Mouse (Mus musculus) common myeloid progenitor, adult 5-6 weeks (primary cell): Measurements from ENCODE around the gene Sdf4. TPM values are rescaled to one million over a fixed set of nuclear protein-coding genes. Genes with fewer than 3 reads are reported as not detected.

Experiments
- ATAC-seq: replicated peaks from 2 replicates; pipeline ENCODE4 v1.8.0; 2016; ENCODE audit warnings: low read depth, mild to moderate bottlenecking, moderate TSS enrichment, inconsistent platforms; ENCODE audit not compliant: poor library complexity, severe bottlenecking
- total RNA-seq: library from RNA; stranded (forward); fragments of 200-1000, 187-1606 nt; gene quantifications from 2 replicates; pipeline ENCODE4 v1.2.3, GENCODE M21; 2017

The Sdf4 gene
- total RNA-seq, result 125 and 157 TPM in 2 replicates

DNA sequence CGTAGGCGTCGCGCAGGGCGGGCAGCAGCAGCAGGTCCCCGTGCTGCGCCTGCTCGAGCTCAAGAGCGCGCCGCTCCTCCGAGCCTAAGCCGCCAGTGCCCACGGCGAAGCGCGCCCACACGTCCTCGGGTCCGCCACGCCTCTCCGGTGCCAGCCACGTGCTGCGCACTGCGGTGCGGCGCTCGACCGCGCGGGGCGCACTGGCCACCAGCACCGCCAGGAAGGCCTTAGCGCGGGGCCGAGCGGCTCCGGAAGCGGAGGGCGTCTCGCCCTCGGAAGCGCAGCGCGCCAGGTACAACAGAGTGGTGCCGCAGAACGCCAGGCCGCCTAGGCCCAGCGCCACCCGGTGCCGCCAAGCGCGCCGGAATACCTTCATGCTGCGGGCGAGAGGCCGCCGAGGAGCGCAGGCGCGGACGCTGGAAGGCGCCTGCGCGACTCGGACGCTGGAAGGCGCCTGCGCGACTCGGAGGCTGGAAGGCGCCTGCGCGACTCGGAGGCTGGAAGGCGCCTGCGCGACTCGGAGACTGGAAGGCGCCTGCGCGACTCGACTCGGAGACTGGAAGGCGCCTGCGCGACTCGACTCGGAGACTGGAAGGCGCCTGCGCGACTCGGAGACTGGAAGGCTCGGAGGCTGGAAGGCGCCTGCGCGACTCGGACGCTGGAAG, at the start of gene Sdf4, which contains the start of gene B3galt6:
Sdf4 (plus strand) TSS at position 632 of the 665 bp plus-strand sequence.
B3galt6 (minus strand) TSS at position 409 of the 665 bp plus-strand sequence.
- ATAC-seq, result peak; percentile 67

DNA sequence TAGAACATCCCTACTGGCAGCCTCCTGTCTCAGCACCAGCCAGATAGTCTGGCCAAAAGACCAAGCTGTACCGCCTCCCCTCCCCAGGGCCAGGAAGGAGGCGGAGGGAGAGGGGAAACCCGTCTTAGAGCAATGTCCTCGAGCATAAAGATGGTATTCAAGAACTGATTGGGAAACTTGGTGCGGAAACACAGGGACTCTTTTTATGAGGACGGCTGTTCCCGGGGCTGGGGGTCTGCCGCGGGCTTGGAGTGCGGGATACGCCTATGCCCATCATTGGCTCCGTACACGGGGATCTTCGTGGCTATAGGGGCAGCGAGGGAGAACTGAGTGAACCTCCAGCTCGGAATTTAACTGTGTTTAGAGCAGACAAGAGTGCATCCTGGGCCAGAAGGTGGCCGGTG, 49.6 kb upstream of the Sdf4 start:
- peak; percentile 33 for ATAC-seq

DNA sequence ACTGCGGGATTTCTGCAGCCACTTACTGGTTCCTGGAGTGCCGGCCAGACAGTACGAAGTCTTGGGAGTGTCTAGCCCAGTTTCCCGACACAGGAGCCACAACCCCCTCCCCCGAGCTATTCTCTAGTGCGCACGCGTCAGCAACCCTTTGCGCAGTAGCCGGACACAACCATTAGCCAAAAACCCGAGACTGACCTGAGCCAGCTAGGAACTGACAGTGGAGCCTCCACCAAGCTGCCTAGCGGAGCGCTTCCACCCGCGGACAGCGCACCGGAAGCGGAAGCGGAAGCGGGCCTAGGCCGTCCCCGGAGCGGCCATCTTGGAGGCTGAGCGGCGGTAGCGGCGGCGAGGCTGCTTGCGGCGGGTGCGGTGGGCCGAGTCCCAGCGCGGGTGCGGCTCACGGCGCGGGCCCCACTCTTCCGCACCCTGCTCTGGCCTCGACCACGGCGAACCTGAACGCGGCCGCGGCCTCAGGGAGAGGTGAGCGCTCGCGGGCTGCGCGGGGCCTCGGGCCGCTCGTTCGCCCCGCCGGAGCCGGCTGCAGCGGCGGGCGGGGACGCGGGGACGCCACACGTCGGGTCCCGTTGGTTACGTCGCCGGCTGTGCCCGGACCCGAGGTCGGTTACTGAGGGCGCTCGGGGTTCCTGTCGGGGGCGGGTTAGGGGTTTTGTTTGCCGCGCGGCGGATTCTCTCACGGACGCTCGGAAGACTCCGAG, 49.0 kb upstream of the Sdf4 start, which contains the start of gene Ube2j2:
Ube2j2 (plus strand) TSS at position 298 of the 716 bp plus-strand sequence.
- peak; percentile 95 for ATAC-seq

DNA sequence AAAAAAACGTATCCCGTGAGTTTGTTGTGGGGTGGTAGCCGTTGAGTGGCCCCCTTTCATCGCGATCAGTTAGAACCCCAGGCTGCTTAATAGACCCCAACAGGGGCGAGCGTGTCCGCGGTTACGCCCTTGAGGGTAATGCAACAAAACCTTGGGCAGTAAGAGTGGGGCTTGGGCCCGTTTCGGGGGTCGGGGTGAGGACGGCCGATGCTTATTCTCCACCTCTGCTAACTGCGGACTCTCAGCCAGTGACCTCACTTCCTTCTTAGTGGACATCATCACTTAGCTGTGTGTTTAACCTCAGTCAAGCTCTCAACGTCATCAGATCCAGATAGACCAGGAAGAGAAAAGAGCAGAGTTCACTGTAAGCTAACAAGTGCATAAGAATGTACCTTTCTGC, 48.4 kb upstream of the Sdf4 start:
- peak; percentile 37 for ATAC-seq

DNA sequence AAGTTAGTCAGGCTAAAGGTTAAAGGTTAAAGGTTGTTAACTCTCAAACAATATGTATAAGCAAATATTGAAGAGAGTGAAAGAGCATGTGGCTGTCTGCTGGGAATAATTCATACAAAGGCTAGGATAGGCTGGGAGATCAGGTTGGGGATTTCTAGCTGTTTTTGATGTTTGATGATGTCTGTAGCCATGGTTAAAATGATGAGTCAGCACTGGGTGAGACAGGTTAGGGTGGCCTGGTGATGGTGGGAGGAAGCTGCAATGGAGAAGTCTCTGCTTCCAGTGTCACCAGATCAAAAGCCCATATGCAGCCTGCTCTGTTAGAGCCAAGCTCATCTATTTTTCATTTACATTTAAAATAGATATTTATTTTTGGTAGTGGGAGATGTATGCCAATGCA, 45.6 kb upstream of the Sdf4 start:
- ATAC-seq, result no peak

DNA sequence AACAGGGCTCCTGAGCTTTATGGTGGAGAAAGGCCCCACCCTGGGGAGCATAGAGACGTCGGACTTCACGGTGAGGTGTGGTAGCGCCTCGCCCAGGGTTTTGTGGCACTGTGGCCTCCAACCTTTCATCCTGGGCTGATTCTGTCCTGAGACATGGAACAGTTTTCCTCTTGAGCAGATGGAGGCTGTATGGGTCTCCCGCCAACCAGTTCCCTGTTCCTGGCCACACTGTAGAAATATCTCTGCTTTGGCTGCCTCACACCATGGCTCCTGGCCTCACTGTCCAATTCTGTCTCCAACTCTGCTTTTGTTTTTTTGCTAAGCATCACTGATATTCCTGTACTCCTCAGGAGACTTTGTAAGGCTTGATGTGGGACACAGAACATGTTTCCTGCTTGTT, 37.2 kb upstream of the Sdf4 start:
- ATAC-seq, result no peak

DNA sequence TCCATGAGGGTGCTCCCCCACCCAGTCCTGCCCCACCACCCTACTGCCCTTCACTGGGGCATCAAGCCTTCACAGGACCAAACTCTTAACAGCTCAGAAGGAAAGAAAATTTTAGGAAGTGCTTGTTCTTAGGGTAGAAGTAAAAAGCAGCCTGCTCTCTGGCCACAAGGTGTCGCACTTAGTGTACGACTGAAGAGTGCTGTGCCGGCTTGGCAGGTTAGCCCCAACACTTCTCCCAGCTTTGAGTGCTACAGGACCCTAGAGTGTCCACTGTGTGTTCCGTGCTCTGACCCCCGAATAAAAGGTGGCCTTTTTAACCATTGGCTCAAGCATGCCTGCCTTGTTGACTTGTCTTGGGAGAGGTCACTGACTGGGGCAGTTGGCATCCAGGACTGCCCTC, 33.4 kb upstream of the Sdf4 start:
- ATAC-seq, result peak; percentile 67

DNA sequence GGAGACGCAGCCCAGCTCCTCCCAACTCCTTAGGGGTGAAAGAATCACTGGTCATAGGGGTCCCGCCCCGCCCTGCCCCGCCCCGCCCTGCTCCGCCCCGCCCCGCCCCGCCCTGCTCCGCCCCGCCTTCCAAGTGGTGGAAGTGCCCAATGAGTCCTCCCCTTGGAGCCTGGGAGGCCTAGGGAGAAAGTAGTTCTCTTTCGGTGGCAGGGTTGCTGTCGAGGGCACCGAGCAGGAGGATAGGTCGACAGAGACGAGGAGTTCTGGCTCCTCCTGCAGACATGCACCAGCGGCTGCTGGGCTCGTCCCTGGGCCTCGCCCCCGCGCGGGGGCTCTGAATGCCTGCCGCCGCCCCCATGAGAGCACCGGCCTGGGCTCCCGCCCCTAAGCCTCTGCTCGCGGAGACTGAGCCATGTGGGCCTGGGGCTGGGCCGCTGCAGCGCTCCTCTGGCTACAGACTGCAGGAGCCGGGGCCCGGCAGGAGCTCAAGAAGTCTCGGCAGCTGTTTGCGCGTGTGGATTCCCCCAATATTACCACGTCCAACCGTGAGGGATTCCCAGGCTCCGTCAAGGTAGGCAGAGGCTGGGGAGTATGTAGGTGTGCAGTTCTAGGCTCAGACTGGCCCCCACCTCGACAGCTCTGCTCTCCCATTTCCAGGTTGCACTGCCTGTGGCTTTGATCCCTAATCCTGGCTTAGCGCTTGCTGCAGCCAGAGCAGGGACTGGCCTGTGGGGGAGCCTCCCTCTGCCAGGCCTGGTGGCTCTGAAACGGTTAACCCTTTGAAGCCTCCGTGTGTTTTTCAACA, 30.3 kb upstream of the Sdf4 start, which contains the start of gene C1qtnf12:
C1qtnf12 (plus strand) TSS at position 152 of the 805 bp plus-strand sequence.
- peak; percentile 84 for ATAC-seq

DNA sequence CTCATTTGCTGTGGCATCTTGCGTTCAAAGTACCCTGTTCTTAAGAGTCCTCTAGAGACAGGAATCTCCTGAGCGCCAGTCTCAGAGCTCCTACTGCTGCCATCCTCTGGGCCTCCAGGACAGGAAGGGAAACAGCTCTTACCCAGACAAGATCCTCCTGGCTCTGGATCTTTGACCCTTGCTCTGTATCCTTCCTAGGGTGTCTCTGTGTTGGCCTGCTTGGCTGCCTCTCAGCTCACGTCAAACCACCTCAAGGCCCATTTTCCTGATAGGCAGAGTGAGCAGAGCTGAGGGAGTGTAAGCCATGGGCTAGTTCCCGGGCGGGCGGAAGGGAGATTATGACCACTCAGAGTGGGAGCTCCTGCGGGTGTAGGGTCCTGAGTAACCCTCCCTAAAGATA, 29.6 kb upstream of the Sdf4 start:
- ATAC-seq, result no peak

DNA sequence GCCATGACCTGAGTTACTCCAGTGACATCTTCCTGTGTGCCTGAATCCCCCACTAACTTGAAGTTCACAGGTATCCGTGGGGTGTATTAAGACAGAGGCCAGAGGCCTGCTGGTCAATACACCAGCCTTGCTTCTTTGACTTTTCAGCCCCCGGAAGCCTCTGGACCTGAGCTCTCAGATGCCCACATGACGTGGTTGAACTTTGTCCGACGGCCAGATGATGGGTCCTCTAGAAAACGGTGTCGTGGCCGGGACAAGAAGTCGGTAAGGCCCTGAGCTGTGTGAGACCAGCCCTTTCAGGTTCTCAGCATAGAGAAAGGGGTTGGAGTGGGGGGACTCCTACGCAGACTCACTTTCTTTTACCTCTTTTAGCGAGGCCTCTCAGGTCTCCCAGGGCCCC, 28.3 kb upstream of the Sdf4 start:
- ATAC-seq, result no peak

DNA sequence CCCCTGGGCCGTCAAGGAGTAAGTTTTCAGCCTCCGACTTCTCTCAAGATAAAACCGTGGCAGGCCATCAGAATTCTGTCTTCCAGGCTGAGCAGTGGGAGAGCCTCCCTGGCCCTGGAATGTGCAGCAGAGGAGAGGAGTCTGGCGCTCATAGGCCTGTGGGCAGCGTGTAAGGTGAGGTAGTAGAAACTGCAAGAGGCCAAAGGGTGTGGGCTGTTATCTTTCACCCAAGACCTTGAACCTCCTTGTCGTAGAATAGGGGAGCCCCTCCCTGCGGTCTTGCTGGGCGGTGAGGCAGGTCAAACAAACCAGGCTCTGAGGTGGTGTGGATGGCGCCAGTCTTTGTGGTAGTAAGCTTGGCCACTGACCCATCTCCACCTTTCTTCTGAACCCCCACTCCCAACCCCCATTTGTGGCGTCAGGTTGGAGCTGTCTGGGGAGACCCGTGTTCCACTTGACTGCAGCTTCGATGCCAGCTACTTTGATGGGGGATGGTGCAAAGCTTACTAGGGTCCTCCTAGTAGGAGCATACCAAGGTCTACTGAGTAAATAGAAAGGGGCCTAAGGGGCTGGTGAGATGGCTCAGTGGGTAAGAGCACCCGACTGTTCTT, 23.5 kb upstream of the Sdf4 start:
- no peak for ATAC-seq

DNA sequence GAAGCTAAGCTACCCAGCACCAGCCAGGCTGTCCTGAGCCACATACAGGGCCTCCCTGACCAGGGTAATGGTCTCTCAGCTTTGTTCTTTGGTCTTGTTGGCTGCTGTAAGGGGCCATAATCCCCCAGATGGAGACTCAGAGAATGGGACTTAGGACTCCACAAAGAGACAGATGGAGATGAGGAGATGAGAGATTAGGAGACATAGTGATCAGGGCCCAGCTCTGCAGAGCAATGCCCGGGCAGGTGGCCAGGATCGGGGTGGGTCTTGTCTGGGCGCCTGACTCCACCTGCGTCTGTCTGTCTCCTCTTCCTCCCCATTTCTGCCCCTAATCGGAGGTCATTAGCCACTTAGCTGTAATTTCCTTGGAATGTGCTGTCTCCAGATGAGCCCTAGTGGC, 22.4 kb upstream of the Sdf4 start:
- no peak; the same call in 1 of the 2 replicates for ATAC-seq

DNA sequence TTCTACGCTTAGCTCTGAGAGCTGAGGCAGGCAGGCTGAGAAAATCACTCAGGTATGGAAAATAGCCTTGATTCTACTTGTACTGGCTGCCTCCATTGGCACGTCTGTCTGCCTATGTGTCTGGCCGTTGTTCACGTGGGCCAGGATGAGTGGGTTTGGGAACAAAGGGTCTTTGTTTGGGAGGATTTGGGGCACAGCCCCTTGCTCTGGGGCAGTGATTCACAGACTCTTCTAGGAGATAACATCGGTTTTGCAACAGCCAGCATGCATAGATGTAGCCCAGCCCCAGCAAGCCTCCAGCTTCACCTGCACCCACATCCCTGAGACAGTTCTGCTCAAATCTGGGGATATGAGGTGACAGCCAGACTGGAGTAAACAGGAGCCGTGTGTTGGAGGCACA, 20.0 kb upstream of the Sdf4 start:
- no peak for ATAC-seq

DNA sequence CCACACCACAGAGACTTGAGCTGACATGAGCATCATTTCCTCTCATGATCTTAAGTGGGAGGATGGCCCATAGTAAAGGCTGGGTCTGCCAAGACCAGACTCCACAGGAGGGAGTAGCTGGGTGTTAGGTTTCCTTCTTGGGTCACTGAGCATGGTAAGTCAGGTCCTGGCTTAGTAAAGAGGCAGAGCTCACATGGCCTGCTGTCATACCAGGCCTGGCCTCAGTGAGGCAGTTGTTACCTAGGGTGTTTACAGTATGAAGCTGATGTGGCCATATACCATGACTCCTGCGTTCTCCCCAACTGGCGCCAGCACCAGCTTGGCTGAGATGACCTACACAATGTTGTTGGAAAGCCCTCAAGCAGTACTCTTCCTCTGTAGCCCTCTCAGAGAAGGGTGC, 19.4 kb upstream of the Sdf4 start:
- ATAC-seq, result peak; percentile 59; the same call in 1 of the 2 replicates

DNA sequence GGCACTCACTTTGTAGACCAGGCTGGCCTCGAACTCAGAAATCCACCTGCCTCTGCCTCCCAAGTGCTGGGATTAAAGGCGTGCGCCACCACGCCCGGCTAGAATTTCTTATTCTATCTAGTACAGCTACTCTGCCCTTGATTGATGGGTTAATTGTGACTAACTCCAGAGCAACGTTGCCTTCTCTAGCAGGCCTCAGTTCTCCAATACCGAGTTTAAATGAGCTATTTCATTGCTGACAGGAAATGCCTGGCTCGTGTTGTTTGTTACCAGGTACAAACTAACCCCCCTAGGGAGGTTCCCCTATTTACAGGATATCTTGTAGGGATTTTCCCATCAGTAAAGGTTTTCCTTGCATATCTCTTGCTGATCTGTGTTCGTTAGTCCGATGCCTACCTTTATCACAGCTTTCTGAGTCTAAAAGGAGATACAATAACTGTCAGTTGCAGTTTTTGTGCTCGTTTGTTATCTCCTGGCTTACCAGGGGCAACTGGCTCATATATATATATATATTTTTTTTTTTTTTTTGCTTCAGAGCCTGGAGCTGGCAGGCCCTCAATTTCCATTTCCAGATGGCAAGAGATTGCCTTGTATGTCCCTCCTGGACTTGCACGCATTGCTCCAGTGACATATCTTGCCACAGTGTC, 11.1 kb upstream of the Sdf4 start:
- no peak for ATAC-seq

DNA sequence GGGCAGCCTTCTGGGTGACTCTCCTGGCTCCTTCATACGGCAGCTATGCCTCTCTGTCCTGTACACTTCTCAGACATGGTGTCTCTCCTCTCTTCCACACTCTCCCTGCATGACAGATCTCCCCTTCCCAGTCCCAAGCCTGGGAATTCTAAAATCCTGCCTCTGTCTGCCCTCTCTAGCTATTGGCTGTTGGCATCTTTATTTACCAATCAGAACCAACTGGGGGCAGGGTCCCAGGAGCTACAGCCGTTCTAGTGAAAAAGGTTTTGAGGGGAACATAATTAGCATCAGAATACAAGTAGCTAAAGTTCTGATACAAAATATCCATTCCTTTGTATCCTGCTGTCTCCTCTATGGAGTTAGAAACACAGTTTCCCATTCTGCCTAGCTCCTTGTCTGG, 8.9 kb upstream of the Sdf4 start:
- no peak for ATAC-seq

DNA sequence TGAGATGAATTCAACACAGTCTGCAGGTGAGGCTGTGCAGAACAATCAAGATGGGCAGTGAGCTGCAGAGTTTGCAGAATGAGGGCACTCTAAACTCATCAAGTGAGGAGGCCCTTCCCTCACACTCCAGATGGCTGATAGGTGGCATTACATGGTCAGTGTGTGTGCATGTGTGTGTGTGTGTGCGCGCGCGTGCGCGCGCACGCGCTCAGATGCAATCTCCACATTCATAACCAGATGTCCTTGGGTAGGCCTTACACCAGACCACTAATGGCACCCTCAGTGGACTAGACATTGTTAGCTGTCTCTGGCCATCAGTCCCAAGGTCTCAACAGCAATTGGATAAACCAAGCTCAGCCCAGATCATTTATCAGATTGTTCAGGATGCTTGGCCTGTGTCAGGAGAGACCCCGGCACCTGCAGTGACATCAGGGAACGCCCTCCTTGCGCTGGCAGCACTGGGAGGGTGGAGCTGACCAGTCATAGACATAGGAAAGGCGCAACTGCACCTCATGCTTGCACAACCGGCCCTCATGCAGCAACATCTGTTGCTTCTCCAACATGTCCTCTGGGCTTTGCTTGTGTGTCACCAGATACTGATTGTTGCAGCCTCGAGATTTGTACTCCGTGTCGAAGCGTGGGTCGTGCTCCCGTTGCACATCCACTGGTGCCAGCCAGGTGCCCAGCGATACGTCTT, 1.3 kb upstream of the Sdf4 start:
- ATAC-seq, result no peak

DNA sequence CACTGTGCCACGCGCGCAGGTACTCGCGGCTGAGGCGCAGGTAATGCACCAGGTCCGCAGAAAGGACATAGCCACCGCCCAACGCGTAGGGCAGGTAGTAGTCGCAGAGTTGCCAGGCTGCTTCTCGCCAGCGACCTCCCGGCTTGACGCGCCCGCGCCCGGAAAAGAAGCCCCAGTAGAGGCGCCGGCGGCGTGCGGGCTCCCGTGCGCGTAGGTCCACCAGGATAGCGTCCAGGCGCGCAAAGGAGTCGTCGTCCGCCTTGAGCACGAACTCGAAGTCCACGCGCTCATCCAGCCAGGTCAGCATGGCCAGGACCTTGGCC, 803 bp upstream of the Sdf4 start:
- ATAC-seq, result no peak

DNA sequence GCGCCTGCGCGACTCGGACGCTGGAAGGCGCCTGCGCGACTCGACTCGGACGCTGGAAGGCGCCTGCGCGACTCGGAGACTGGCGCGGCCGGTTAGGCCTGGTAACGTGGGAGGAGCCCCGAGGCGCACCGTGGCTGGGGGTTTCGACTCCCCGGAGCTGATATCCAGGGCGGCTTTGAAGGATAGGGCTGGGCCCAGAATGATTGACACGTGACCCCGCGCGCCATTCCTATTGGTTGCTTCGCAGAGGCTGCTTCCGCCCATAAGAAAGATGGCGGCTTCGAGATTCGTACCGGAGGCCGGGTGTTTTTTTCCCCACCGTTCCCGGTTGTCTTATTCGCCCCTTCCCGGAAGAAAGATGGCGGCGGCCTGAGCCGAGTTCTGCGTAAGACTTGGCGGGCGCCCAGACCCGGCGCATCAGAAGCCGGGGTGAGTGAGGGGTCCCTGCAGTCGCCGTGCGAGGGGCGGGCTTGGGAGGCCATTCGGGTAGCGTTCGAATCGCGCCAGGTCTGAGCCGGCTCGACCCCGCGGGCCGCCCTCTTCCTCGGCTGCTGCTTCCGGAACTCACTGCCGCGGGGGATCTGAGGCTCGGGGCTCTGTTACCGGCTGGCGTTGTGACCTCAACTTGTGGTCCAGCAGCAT, 355 bp downstream of the Sdf4 start:
- ATAC-seq, result peak; percentile 70
